14 mouse cellular contexts compared by ENCODE assay signal in the genomic region with DNA sequence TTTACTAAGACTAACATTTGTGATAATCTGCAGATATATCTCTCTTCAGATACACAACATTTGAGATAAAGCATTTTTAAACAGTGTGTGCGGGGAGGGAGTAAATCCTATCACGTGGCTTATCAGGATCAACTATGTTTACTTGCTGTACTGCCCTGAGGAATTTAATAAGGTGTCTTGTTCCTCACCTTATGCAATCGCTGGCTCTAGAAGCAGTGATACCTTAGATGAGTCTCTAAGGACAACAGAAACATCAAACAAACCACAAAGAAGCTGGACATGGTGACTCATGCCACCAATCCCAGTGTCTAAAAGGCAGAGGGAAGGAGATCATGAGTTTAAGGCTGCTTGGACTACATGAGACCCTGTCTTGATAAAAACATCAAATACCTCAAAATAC.
"Had no signal": no experiment of that assay in that cellular context is flagged by ENCODE, and none has a peak within 500 bp of the region (broad histone marks: within the 10 kb centered on the region; RNA-seq: fewer than 3 reads in every experiment).

No protein-coding gene starts in this region.

- H3K27me3 ChIP-seq: limb, embryonic 15.5 days; liver, embryonic 13.5 days; neural tube, embryonic 13.5 days; stomach, embryonic 15.5 days had no signal

- ATAC-seq: liver, postnatal 0 days had no signal

- DNase-seq: kidney, adult 9 months; kidney, postnatal 10 days; kidney, postnatal 4 days; liver, embryonic 13.5 days; liver, postnatal 0 days; lung, postnatal 36 days; midbrain, embryonic 14.5 days; retina, postnatal 1 day; right cerebral cortex, postnatal 4 days; thymus, postnatal 36 days had no signal

- H3K4me3 ChIP-seq: left cerebral cortex, adult 2 months; limb, embryonic 15.5 days; liver, embryonic 13.5 days; neural tube, embryonic 13.5 days; stomach, embryonic 15.5 days had no signal

- H3K27ac ChIP-seq: left cerebral cortex, adult 2 months; limb, embryonic 15.5 days; liver, embryonic 13.5 days; neural tube, embryonic 13.5 days; stomach, embryonic 15.5 days had no signal

- H3K4me2 ChIP-seq: limb, embryonic 15.5 days; liver, embryonic 13.5 days; neural tube, embryonic 13.5 days; stomach, embryonic 15.5 days had no signal

- H3K9ac ChIP-seq: limb, embryonic 15.5 days; liver, embryonic 13.5 days; liver, postnatal 0 days; neural tube, embryonic 13.5 days; stomach, embryonic 15.5 days had no signal

- H3K9me3 ChIP-seq: limb, embryonic 15.5 days; liver, embryonic 13.5 days; neural tube, embryonic 13.5 days; stomach, embryonic 15.5 days had no signal
